Mouse (Mus musculus) adrenal gland, postnatal 14 days (tissue): Measurements from ENCODE around the gene Csrp1. TPM values are rescaled to one million over a fixed set of nuclear protein-coding genes. Genes with fewer than 3 reads are reported as not detected.

ENCODE experiments used
- DNase-seq: peaks from one replicate; pipeline ENCODE4 v3.0.0; 2021; ENCODE audit warnings: mixed read lengths
- long read RNA-seq, 2 experiments: library from polyadenylated mRNA; stranded (forward); transcript quantifications; one replicate each; pipeline ENCODE4 v2.0.0; 2021
- total RNA-seq: library from RNA; stranded (reverse); gene quantifications from 2 replicates; pipeline ENCODE4 v1.2.3, GENCODE M21; 2021

Csrp1 gene
- total RNA-seq: 70.1 and 88.2 TPM in 2 replicates
- long read RNA-seq, experiment 1, transcript Csrp1-201 (6 exons, 1,823 nt): major isoform, 23 of 30 reads
- long read RNA-seq, experiment 1, partial matches to known transcripts: 5 of 30 reads
- long read RNA-seq, experiment 1, other reads (novel, unspliced or antisense): 2 of 30 reads
- long read RNA-seq, experiment 2, transcript Csrp1-201 (6 exons, 1,823 nt): major isoform, 20 of 31 reads
- long read RNA-seq, experiment 2, partial matches to known transcripts: 2 of 31 reads
- long read RNA-seq, experiment 2, other reads (novel, unspliced or antisense): 9 of 31 reads

- DNase-seq: no peak
These were observed at the start of gene Csrp1 for GRCm38 (mm10) chr1:135719983-135720382. TSS of gene Csrp1 (plus strand) at chr1:135720061.

DNA sequence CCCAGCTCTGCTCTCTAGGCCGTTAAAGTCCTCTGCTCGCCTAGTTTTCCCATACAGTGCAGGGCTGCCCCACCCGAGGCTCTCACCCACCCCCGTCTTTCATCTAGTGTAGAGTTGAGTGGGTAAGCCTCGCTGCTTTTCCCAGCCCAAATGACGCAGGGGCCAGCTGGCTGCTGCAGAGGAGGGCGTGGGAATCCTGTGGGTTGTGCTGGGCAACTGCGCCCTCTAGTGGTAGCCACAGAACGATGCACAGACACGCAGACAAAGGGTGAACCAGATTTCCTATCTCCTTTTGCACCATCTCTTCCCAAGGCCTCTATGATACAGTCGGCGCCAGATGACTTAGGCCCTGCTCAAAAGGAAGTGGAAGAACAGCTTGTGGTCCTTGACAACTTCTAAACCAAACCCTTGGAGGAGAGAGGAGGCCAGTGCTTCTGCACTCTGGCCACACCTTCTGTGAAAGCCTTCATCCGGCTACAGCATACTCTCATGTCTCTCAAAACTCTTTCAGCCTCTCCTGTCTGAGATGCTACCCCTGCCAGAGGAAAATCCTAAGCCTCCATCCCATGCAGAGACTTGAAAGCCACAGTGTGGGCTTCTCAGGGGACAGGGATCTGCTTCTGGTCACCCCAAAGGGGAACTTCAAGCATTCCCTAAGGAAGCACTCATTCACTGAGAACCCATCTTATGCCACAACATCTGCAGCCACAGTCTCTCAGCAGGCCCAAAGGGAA is 49.3 kb upstream of the Csrp1 start:
- DNase-seq: peak; percentile 90

GRCm38 (mm10) chr1:135671406-135671805 is 48.5 kb upstream of the Csrp1 start:
- no peak for DNase-seq

DNA sequence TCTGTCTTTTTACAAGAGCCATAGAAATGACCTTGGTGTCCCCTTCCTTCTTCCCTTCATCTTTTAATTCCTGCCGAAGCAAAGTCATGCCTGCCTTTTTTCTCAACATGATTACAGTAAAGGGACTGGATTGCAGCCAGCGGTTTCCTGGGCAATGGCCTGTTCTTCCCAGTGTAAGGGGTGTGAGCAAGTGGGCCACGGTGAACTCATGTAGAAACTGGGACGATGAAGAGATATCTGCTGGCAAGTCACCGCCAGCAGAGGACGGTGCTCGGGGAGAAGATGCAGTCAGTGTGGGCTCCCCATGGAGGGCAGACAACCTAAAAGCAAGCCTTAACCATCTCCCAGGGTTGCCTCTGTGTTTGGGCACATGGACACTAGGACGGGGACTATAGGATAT is 47.9 kb upstream of the Csrp1 start:
- peak; percentile 56 for DNase-seq

DNA sequence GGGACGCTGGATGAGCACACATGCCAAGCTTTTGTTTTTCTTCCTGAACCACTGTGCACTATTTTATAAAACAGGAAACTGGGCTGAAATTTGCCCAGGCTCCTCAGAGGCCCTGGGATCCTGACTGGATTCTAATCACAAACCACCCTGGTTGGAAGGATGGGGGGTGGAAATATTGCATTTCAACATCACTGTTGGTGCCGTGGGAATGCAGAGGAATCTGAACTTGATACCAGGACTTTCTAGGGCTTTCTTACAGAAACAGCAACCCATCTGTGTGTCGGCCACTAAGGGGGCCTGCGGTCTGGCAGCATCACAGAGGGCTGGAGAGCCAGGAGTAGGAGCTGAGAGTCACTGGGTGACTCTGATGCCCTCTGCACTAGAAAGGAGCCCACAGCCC is 47.5 kb upstream of the Csrp1 start:
- DNase-seq: no peak

DNA sequence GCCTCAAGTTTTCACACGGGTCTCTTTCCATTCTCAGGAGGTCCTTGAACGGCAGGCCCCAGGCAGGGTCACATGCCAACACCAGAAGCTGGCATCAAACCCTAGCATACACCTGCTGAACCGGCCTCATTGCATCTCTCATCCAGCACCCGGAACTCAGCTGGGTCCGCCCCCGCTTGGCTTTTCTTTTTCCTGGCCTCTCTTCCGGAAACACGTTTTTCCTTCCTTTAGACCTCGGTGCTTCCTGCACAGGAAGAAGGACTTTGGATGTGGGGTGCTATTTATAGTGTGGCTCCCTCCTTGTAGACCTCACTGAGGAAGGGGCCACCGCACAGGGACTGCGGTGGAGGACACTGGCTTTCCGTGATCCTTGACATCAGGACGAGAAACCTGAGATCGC is 46.4 kb upstream of the Csrp1 start:
- DNase-seq: no peak

- DNase-seq: no peak
These were observed 44.3 kb upstream of the Csrp1 start for GRCm38 (mm10) chr1:135675449-135676129.

GRCm38 (mm10) chr1:135676247-135676646 is 43.6 kb upstream of the Csrp1 start:
- no peak for DNase-seq

- no peak for DNase-seq
These were observed 42.8 kb upstream of the Csrp1 start for GRCm38 (mm10) chr1:135676938-135677682.

DNA sequence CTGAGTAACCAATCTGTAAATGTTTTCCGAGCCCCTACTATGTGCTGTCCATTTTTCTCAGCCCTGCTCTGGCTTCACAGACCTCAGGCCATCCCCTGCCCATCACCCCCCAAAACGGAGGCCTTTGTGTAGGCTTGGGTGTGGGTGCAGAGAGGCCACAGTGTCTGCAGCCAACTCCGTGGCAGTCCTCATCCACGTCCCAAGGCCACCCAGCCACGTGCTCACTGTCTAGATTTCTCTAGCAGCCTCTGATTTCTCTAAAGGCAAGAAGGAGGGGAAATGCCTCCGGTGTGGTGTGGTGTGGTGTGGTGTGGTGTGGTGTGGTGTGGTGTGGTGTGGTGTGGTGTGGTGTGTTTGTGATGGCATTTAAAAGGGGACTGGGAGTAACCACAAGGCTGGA is 41.7 kb upstream of the Csrp1 start:
- peak; percentile 59 for DNase-seq

- no peak for DNase-seq
These were observed 39.1 kb upstream of the Csrp1 start for GRCm38 (mm10) chr1:135680716-135681115.

DNA sequence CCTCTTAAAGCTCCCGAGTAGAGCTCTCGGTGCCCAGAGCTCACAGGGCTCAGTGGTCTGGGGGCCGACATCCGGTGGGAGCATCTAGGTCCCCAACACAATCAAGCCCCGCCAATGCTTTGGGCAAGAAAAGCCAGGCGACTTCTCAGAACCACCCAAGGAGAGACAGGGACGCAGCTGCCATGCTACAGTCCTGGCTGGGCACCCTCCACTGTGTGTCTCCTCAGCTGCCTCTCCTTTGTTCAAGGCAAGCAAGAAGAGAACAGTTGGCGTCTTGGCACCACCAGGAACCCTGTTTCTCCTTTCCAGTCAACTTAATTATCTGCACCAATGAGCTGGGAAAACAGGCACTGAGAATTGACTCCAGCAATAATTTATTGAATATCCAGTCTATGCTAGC is 38.7 kb upstream of the Csrp1 start:
- no peak for DNase-seq

DNA sequence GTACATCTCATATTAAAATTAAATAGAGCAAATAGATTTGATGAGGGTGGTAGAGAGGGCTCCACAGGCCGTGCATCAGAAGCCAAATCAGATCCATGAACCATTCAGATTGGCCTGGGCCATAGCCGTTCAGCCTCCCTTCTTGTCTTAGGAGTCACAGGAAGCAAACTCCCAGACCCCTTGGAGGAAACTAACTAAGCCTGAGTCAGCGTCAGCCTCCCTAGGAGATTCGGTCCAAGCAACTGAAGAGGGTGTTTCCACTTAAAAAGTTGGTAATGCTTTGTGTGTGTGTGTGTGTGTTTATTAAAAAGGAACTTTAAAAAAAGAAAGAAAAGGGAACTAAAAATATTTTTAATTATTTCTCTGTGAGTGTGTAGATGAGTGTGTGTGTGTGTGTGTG is 35.0 kb upstream of the Csrp1 start:
- no peak for DNase-seq

DNA sequence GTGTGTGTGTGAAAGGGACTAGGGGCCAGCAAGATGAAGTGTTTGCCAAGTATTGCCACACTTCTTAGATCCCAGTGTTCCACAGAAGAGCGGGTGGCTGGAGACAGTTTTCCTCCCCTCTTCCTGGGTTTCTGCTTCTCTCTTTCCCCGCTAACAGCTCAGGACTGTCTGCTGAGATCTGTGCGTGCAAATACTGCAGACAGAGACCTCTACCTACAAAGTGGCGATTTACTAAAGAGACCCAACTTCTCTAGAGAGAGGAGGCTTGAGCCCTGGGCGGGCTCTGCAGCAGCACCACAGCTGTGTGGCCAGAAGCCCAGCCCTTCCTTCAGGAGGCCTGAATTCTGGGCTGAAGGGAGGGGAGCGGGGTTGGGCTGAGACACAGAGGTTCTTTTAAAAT is 34.5 kb upstream of the Csrp1 start:
- DNase-seq: no peak

GRCm38 (mm10) chr1:135686792-135687510 is 32.9 kb upstream of the Csrp1 start:
- peak; percentile 78 for DNase-seq

DNA sequence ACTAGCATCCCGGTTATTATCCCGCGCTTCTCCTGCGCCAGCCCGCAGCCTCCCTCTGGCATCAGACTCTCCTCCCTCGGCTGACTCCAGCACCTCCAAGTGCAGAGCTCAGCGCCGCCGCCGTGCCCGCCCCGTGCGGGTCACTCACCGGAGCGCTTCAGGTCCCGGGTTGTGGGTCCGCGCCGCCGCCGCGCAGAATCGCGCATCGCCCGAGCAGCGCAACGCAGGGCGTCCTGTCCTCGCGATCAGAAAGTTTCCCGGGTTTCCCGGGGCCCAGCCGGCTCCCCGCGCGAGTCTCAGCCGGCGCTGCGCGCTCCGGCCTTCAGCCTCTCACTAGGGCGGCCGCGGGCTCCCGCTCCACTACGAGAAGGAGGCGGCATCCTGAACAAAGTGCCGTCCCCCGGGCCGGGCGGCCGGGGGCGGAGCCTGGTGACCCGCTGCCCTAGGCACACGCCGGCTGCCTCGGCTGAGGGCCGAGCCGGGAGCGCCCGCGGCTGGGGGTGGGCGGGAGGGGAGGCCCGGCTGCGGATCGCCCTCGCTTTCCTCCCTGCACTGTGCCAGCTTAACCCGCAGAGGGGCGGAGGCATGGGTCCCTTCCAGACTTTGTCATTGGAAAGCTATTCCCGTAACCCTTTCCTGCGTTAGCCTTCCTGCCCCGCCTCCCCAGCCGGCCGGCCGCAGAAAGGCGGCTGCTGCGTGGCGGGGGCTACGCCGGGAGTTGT is 31.9 kb upstream of the Csrp1 start:
- DNase-seq: peak; percentile 93

DNA sequence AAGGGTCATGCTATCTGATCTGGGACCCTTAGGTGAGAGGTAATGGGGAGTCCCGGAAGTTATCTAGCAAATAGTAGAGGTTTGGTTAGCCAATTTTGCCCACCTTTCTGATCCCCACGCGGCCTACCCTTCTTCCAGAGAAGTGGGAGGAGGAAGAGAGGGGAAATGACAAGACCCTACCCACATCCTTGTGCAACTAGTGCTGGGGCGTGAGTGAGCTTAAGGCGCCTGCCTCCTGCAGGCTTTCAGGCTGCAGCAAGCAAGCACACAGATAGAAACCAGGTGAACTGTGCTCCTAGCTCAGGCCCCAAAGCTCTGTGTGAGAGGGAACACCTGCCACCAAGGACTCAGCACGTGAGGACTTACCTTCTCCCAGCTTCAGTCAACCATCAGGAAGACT is 31.2 kb upstream of the Csrp1 start:
- DNase-seq: no peak

DNA sequence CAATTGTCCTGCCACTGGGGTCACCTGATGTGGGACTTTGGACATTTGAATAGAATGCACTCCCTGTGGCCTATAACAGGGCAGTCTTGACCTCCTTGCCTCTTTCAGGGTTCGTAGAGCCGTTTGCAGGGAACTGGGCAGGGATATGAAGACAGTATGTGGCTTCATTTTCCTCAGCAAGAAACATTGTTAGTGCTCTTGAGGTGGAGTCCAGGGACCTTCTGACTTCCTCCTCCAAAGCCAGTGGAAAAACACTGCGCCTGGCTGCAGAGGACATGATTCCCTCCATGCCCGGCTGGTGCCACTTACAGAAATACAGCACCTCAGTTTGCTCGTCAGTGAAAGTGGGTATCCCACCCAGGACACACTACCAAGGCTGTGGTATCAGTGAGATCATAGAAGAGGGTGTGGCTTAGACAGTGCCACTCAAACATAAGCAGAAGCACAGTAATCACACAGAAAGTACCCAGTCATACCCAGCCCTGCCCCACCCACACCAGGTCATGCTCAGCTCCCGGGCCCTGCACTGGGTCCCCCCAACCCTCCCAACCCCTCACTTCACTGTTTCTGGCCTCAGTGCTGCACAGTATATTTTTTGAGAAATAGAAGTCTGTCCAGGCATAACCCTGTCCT is 29.0 kb upstream of the Csrp1 start:
- no peak for DNase-seq

DNA sequence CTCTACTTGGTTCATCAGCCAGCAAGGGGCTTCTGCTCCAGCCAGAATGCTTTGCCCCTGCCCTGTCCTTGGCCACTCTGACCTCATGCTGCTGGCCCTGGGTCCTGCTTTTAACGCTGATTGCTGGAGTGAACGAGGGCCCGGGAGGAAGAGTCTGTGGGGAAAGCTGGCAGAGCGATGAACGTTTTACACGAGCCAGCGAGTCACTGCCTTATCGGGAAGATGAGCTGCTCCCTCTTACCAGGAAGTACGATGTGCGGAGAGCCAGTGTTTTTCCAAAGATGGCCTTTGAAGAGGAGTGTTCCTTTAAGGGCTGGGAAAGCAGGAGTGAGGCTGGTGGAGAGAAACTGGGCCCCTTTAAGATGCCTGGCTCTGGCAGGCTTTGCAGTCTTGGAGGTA is 28.4 kb upstream of the Csrp1 start:
- peak; percentile 52 for DNase-seq

GRCm38 (mm10) chr1:135694181-135694580 is 25.7 kb upstream of the Csrp1 start:
- no peak for DNase-seq

GRCm38 (mm10) chr1:135697462-135697861 is 22.4 kb upstream of the Csrp1 start:
- DNase-seq: no peak
